Mouse (Mus musculus) megakaryocyte-erythroid progenitor cell, adult 5-6 weeks (primary cell): ENCODE measurements around the gene St3gal5. TPM values are rescaled to one million over a fixed set of nuclear protein-coding genes. Genes with fewer than 3 reads are reported as not detected.

Source experiments
- ATAC-seq: replicated peaks from 2 replicates; pipeline ENCODE4 v1.8.0; 2016; ENCODE audit warnings: mild to moderate bottlenecking, inconsistent platforms; ENCODE audit not compliant: severe bottlenecking, poor library complexity, low FRiP score, low TSS enrichment
- total RNA-seq, 2 experiments: library from RNA; stranded (forward) in 1 of 2; stranded (reverse) in 1 of 2; fragments of 200-1000, 215-1000 nt in 1 of 2; fragments of >200 nt in 1 of 2; fragmentation: Nextera tagmentation in 1 of 2; gene quantifications; 2 replicates each; pipeline ENCODE4 v1.2.3; 2014 to 2017

Gene St3gal5
- total RNA-seq, 2 experiments from 2014 or later = 61.6 to 101 TPM

GRCm38 (mm10) chr6:72189061-72189863 is 91.9 kb downstream of the St3gal5 start:
- ATAC-seq = no peak

- no peak for ATAC-seq
Measured at GRCm38 (mm10) chr6:72190120-72190519, 92.7 kb downstream of the St3gal5 start.

- ATAC-seq = no peak
Measured at GRCm38 (mm10) chr6:72190577-72190976, 93.2 kb downstream of the St3gal5 start.

GRCm38 (mm10) chr6:72196660-72197059 is 99.3 kb downstream of the St3gal5 start:
- ATAC-seq = no peak

- no peak for ATAC-seq
Measured at GRCm38 (mm10) chr6:72197515-72197914, 100.1 kb downstream of the St3gal5 start.

- no peak for ATAC-seq
Measured at GRCm38 (mm10) chr6:72200595-72201256, 103.3 kb downstream of the St3gal5 start.

GRCm38 (mm10) chr6:72202732-72203131 is 105.3 kb downstream of the St3gal5 start:
- no peak for ATAC-seq

- ATAC-seq = no peak
Measured at GRCm38 (mm10) chr6:72203279-72203678, 105.9 kb downstream of the St3gal5 start.

Other genes with a start within 250 kb of the St3gal5 start
- 181 and 208 TPM in 2 replicates for gene Ptcd3, start 188.8 kb upstream of the St3gal5 start, total RNA-seq (2014; fragmentation: Nextera tagmentation)
- gene Ptcd3, start 188.8 kb upstream of the St3gal5 start, total RNA-seq (2017) = 211 and 291 TPM in 2 replicates
- gene Polr1a, start 188.5 kb upstream of the St3gal5 start, total RNA-seq (2014; fragmentation: Nextera tagmentation) = 64.8 and 73.2 TPM in 2 replicates
- 91.2 and 118 TPM in 2 replicates for gene Polr1a, start 188.5 kb upstream of the St3gal5 start, total RNA-seq (2017)
- not detected in 2 replicates for gene Atoh8, start 138.0 kb downstream of the St3gal5 start, total RNA-seq (2014; fragmentation: Nextera tagmentation)
- gene Atoh8, start 138.0 kb downstream of the St3gal5 start, total RNA-seq (2017) = 0.91 TPM in 1 of 2 replicates, not detected in the other
- not detected in 2 replicates for gene Sftpb, start 207.0 kb downstream of the St3gal5 start, total RNA-seq (2014; fragmentation: Nextera tagmentation)
- not detected in 2 replicates for gene Sftpb, start 207.0 kb downstream of the St3gal5 start, total RNA-seq (2017)
- gene Usp39, start 247.6 kb downstream of the St3gal5 start, total RNA-seq (2014; fragmentation: Nextera tagmentation) = 66.8 and 72.5 TPM in 2 replicates
- 121 and 147 TPM in 2 replicates for gene Usp39, start 247.6 kb downstream of the St3gal5 start, total RNA-seq (2017)
- 28.5 and 31.0 TPM in 2 replicates for gene 0610030E20Rik, start 249.7 kb downstream of the St3gal5 start, total RNA-seq (2014; fragmentation: Nextera tagmentation)
- 15.2 and 16.6 TPM in 2 replicates for gene 0610030E20Rik, start 249.7 kb downstream of the St3gal5 start, total RNA-seq (2017)